Mouse (Mus musculus) lung, adult 18-20 months (tissue): ENCODE results near the gene Colgalt2.

Experiments used
- DNase-seq, 2 experiments: peaks; one replicate each; pipeline ENCODE4 v3.0.0; 2022; ENCODE audit warnings: mixed read lengths in 2 of 2

Colgalt2 gene

DNA sequence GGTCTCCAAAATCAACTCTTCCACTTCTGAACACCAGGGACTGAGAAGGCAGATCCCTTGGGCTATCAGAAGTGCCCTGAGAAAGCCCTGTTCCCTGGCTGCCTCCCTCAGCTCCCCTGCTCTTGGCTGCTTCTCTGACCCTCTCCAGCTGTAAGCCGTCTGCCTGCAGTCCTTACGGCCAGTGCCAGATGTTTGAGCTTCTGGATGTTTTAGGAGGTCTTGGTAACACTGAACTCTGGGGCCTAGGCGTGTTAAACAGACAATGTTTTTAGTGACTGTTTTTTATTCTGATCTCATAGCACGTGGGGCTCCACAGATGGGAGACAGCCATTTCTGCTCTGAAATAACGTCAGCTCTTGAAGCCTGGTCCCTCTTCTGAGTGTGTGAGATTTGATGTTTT is 18.0 kb downstream of the Colgalt2 start:
- peak in 1 of 2 experiments; percentile 17 for DNase-seq

DNA sequence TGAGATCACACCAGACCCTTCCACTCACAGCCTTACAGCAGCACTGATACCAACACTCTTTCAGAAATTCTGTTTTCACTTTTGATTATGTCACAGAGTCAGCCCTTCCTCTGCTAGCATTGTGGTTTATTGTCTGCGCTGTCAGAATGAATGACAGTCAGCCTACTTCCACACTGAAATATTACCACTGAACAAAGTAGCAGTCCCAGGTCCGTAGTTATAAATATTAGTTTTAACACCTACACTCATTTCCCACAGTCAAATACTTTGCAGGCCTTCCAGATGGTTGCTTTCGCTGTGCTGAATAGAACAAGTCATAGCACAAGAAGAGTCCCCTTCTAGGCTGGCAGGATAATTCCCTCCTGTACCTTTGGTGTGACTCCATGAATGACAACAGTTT is 22.7 kb downstream of the Colgalt2 start:
- DNase-seq = no peak

GRCm38 (mm10) chr1:152423052-152423451 is 23.4 kb downstream of the Colgalt2 start:
- DNase-seq = no peak

GRCm38 (mm10) chr1:152427912-152428581 is 28.4 kb downstream of the Colgalt2 start:
- DNase-seq = no peak

GRCm38 (mm10) chr1:152429805-152430204 is 30.2 kb downstream of the Colgalt2 start:
- DNase-seq = no peak

DNA sequence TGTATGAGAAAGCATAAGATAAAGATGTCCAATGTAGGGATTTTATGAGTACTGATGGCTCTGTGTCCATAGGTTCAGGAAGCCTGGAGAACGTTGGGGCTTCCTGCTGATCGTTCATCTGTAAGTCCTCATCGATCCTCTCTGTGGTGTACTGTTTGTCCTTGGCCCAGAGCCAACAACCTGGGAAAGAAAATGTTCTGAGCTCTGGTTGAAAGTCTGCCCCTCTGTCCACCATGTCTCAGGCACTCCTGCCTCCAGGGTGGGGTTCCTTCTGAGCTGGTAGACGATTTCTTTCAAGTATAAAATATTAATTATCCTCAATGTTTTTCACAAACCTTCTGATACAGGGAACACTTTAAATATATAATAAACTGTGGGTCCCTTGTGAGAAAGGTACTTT is 34.5 kb downstream of the Colgalt2 start:
- DNase-seq = no peak

DNA sequence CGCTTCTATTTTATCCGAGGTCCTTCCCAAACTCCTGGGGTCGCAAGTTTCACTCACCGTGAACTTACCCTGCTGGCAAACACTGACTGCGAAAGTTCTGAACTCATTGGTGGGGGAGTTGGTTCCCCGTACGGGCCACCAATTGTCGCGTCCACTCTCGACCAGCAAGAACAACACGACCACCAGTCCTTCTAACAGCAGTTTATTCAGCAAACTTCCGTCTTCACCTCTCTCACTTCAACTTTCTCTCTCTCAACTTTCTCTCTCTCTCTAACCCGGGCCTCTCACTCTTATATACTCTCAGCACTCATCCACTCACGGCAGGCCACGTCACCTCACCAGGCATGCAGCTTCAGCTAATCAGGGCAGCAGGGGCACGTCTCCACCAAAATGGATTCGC is 37.9 kb downstream of the Colgalt2 start:
- DNase-seq = peak in 1 of 2 experiments; percentile 39

DNA sequence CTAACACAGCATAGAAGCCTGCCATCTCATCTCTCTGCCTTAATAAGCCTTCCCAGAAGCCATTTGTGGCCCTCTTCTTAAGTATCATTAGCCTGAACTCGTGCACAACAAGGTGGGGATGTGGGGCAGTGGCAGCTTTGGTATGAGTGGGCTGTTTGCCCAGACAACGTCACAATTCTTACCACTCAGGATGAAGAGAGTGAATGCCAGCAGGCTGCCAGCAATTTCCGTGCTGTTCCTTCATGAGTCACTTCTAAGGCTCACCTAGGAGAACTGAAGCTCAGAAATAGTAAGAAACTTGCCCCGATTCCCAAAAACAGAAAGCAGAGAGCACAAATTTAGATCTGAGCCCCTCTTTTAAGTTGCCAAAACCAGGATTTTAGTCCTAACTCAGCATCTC is 39.8 kb downstream of the Colgalt2 start:
- DNase-seq = peak; percentile 50 to 55

DNA sequence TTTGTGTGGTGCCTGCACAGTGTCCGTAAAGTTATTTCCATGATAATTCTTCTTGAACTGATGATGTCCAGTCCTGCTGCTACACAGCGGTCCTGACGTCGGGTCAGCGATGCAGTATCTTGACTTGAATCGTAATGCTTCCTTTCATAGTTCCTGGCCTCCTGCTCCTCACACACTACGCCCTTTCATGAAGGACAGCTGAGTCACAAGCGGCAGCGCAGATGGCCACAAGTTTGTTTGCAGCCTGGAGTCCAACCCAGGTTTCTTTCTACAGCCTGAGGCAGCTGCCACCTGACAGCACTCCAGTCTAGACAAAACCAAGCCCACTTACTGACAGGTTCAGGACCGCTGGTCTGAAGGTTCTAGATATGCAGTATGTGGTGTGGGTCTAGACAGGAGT is 40.2 kb downstream of the Colgalt2 start:
- no peak for DNase-seq

- no peak for DNase-seq
Observed at GRCm38 (mm10) chr1:152444630-152445029, 45.0 kb downstream of the Colgalt2 start.

GRCm38 (mm10) chr1:152445925-152446324 is 46.3 kb downstream of the Colgalt2 start:
- DNase-seq = no peak

GRCm38 (mm10) chr1:152454536-152454935 is 54.9 kb downstream of the Colgalt2 start:
- DNase-seq = no peak

- DNase-seq = no peak
Observed at GRCm38 (mm10) chr1:152455275-152456243, 55.9 kb downstream of the Colgalt2 start.

DNA sequence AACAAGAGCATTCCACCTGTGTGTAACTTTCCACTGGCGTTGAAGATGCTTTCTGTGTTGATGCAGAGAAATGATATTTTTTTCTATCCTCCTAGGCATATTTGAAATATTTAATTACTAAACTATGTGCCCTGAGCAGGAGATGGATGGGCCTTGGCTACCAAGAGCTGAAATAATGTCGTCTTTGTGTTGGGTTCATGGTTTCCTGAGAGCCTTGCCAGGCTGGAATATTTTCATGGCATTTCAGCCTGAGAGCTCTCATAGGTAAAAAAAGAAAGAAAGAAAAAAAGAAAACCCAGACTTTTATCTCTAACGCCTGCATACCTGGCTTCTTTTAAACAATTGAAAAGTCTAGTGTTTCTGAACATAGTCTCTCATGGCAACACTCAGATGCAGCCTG is 56.6 kb downstream of the Colgalt2 start:
- DNase-seq = no peak

- DNase-seq = no peak
Observed at GRCm38 (mm10) chr1:152457596-152457995, 58.0 kb downstream of the Colgalt2 start.

- no peak for DNase-seq
Observed at GRCm38 (mm10) chr1:152458996-152459395, 59.4 kb downstream of the Colgalt2 start.

GRCm38 (mm10) chr1:152460931-152461330 is 61.3 kb downstream of the Colgalt2 start:
- no peak for DNase-seq

DNA sequence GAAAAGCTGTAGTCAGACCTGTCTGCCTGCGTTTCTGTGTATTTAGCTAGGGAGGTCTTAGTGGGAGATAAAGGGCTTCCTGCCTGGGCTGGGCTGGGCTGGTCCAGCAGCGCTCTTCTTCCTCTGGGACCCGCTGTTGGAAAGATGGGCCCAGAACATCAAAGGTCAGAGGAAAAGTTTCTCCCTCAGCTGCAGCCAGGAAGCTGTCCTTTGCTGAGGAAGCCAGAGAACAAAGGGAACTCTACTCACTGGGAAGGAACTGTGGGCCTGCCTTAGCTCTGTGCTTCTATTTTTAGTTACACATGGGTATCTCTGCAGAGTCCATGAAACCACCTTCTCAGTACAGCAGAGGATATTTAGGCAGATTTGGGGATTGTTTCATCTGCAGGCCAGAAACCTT is 62.2 kb downstream of the Colgalt2 start:
- peak in 1 of 2 experiments; percentile 33 for DNase-seq

DNA sequence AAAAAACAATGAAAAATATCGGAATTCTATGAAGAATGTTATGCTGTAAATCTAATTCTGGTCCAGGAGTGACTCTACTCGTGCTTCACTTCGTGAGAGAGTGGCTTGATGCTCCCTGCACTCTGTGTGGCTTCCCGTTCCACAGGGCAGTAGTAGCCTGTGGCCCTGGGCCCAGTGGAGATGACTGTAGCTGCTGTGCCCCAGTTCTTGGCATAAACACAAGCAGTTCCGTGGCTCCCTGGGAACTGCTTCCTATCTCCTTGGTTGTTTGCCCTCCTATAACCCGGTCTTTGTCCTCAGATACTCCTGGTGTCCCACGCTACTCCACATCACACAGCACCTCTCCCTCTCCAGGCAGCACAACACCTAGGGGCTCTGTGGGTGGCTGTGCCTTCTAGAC is 62.7 kb downstream of the Colgalt2 start:
- peak in 1 of 2 experiments; percentile 34 for DNase-seq

GRCm38 (mm10) chr1:152466280-152466679 is 66.7 kb downstream of the Colgalt2 start:
- DNase-seq = no peak

- no peak for DNase-seq
Observed at GRCm38 (mm10) chr1:152468443-152468842, 68.8 kb downstream of the Colgalt2 start.

DNA sequence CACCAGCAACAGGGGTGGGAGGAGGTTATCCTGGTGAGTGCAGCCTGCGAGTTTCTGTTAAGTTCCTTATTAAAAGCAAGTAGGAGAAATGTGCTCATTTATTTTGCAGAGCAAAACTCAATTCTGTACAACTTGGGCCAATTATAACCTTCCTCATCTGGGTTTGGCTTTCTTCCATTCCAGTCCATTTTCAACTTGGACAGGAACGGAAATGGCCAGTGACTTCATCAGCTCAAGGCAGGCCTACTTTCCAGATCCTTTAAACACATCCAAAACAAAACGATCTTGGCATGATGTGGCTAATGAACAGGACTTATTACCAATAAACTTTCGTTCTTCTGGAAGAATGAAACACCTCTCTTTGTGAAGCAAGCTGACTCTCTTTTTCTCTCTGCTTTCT is 76.5 kb downstream of the Colgalt2 start:
- no peak for DNase-seq

- no peak for DNase-seq
Observed at GRCm38 (mm10) chr1:152490842-152491241, 91.2 kb downstream of the Colgalt2 start.

- no peak for DNase-seq
Observed at GRCm38 (mm10) chr1:152492258-152492657, 92.6 kb downstream of the Colgalt2 start.
